Mouse (Mus musculus): ENCODE measurements around the gene Atp5l.
"Not testable (repeated sequence)": the region's sequence is repeated elsewhere in the genome, so short reads cannot be mapped to it uniquely, and the experiment has no call there.

The Atp5l gene

DNA sequence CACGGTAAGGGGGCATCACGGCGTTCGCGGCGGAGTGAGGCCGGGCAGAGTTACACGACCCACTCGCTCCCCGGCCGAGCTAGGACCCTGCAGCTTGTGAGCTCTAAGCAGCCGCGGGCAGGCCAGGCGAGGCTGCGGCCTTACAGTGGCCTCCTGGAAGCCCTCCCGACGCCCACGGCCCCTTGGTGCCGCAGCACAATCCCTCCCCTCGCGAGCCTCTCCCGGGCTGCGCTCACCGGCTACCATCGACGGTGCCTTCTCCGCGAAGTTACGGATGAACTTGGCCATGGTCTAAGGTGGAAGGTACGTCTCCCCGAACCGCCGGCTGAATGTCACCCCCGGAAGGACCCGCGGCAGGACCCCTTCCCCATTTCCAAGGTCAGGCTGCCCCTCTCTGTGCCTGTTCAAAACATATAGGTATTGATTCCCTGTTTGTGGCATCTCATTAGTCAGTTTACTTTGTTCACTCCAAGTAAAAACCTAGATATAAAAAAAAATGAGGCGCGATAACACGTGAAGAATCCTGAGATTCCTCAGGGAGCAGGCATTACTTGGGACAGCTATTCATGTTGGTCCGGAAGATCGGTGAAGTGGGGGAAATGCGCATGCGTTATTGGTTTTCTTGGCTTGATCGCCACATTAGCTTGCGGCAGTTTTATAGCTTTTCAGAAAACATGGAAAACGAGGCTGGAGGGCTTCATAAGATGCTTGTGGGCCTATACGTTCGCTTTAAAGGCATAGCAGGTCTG lies at the start of gene Atp5l:
TSS of gene Atp5l (minus strand) at position 369 of the 749 bp plus-strand sequence.
- peak; percentile 90 for DNase-seq (ENCODE audit: low spot score)

DNA sequence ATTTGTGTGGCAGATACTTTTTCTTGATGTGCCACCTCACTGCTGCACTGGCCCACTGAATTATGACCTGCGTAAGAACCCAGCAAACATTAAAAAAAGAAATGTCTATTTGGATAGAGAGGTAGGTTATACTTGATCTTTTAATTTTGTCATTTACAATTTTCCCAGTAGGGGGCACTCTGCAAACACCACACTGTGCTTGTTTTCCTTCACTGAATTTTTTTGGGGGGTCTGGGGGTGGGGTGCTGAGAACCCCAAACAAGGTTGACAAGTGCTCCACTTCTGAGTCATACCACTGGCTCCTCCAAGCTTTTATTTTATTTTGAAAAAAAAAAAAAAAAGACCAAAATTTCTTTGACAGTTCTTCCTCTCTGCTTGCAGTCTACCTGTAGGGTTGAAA lies 48.9 kb upstream of the Atp5l start:
- no peak for DNase-seq (ENCODE audit: low spot score)

DNA sequence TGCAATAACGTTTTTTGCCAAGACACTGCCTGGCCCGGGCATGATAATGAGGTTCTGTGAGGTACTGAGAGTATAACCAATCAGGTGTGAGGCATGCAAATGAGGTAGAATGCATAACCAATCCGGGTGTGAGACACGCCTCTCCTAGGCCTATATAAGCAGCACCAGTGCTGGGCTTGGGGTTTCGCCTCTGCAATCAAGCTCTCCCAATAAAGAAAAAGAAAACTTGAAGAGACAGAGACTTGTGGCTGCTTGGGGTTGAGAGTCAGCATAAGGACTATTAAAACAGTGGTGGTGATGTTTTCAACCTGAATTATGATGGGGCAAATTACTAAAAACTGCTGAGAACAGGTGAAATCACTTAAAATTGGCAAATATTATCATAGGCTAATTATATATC lies 47.2 kb upstream of the Atp5l start:
- DNase-seq (ENCODE audit: low spot score): not testable (repeated sequence)

DNA sequence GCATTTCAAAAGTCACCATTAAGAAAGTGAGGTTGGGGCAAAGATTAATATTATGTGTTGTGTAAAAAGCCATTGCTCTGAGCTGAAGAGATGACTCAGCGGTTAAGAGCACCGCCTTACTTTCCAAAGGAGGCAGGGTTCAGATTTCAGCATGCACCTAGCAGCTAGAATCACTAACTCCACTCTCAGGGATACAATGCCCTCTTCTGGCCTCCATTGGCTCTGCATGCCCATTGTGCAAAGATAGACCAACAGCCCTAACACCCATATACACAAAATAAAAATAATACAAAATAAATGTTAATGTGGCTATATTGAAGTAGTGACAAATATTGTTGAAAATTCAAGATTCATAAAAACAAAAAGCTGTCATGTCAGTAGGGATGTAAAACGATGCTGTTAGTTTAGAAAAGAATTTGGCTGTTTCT lies 46.3 kb upstream of the Atp5l start:
- peak; percentile 79 for DNase-seq (ENCODE audit: low spot score)

DNA sequence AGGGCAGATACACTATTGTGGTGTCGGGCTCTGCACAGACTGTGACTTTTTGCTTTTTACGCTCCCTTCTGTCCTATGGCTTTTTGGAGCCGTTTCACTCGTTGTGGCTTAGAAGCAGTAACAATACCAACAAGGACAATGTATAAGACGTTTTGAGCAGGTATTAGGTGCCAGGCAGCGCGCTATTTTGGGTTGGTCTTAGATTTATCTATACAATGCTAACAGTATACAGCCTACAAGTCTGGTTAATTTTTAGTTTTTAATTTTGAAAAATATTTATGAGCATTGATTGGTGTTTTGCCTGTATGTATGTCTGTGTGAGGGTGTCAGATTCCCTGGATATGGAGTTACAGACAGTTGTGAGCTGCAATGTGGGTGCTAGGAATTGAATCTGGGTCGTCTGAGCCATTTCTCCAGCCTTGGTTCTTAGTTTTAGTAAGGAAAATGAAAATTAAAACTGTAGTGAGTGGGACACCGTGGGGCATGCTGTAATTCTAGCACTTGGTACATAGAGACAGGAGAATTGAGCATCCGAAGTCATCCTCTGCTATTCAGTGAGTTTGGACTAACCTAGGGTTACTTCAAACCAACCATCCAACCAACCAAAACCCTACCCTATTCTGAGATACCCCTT lies 45.4 kb upstream of the Atp5l start:
- no peak for DNase-seq (ENCODE audit: low spot score)

DNA sequence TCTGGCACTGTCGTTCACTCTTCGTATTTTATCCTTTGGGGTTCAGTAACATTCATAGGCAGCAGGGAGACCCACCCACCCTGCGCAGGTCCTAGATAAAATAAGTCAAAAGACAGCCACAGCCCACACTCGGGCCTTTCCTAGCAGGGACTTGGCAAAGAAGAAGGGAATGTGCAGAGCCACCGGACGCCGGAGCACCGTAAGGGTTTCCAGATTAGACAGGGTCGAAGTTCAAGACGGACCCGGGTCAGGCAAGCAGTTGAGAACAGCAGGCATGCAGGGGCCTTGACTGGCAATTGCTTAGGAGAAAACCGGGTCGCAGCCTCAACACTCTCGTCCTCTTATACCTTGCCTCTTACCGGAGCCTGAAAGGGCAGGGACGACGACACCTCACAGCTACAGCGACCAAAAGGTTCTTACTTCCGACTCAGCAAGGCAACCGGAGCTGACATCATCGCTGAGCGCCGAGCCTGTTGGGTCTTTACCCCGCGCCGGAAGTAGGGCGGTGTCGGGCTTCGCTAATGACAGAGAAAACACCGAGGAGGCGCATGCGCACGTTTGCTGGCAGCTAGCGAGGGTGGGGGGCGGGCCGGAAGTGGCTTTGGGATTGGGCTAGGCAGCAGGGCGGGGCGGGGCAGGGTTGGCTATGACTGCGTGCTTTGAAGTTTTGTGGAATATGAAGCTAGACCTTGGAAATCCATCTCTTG lies 44.7 kb upstream of the Atp5l start, which contains the start of gene Ube4a:
TSS of gene Ube4a (minus strand) at position 475 of the 707 bp plus-strand sequence.
- peak; percentile 99 for DNase-seq (ENCODE audit: low spot score)

DNA sequence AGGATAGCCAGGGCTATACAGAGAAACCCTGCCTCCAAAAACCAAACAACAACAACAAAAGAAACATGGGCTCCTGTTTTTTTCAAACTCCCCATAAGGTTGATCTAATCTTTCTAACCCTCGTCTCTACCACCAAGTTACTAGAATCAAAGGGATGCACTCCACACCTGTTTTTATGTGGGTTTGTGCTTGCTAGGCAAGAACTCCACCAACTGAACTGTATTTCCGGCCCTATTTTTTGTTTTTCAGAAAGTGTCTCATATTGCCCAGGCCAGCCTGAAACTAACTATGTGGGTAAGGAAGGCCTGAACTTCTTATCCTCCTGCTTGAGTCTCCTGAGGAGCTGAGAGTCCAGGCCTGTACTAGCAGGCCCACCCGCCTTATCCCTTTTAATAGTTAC lies 33.9 kb upstream of the Atp5l start:
- DNase-seq (ENCODE audit: low spot score): no peak

DNA sequence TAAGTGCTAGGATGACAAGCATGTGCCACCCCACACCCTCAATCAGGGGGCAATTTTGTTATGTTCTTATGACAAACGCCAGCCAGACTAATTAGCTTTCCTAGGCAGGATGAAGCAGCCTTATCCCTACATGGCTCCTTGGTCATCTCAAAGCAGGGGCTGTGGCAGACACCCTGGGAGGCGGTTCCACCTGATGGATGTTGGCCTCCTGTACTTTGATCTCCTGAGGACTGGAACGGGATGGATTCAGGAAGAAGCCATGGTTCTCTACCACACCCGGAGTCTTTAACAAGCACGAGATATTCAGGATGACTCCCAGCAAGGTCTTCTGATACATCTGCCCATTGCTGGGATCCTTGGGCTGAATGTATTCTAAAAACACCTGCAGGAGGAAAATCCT lies 27.3 kb upstream of the Atp5l start:
- no peak for DNase-seq (ENCODE audit: low spot score)

DNA sequence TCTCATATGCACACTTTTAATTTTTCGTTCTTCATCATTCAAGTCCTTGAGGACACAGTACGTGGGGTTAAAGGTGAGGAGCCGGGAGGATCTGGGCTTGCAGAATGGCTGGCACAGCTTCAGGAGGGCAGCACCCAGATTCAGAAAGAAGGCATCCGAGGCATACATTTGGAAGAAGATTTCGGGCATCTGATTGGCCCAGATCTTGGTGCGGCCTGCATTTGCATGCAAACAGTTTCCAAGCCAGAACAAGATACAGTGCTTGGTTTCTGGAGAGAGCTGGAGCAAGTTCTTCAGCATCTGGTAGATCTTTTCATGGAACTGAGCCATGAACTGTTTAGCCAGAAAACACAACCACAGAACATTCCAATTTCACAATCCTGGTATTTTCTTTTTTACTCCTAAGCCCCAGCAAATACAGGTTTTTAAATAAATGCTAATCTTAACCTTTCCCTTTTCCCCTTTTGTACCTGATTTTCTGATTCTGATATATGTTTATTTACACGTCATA lies 25.7 kb upstream of the Atp5l start:
- no peak for DNase-seq (ENCODE audit: low spot score)

DNA sequence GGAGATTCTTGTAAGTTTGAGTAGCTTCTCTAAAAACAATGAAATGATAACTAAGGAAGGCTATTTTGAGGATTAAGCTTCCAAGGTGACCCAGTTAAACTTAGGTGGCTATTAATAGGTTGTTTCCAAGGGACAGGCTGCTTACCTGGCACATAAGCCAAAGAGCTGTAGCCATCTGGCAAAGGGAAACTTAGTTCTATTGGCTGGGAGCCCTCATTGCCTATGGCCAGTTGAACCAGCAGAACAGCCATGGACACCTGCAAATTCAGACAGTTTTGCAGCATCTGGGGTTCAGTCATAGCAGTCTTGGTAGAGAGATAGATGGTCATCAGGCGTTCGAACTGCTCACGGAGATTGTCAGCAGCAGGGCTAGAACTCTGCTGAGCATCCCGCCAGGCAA lies 21.9 kb upstream of the Atp5l start:
- DNase-seq (ENCODE audit: low spot score): no peak

DNA sequence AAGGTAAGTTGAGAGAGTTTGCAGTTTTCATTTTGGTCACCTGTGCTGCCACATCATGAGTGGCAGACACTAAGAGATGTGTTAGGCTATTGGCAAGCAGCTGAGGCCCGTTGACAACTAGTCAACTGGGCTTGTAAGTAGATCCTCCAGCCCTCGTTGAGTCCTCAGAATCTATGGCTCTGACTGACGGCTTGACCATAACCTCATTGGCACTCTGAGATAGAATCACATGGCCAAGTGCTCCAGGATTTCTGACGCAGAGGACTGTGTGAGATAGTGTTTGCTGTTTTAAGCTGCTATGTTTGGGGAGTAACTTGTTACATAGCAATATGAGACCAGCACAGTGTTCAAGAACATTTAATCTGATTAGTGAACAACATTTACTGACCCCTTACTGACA lies 21.2 kb upstream of the Atp5l start:
- no peak for DNase-seq (ENCODE audit: low spot score)

DNA sequence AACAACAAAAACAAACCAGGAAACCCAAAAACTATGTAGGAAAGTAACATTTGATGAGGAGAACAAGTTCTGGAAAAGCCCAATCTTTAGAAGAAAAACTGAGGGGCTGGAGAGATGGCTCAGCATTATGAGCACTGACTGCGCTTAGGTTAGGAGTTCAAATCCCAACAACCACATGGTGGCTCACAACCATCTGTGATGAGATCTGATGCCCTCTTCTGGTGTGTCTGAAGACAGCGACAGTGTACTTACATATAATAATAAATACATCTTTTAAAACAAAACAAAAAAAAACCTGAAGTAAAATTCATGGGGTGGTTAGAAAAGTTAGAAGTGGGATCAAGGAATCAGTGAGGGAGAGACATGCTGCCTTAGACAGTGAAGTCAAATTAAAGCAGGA lies 1.0 kb upstream of the Atp5l start:
- DNase-seq (ENCODE audit: low spot score): no peak

DNA sequence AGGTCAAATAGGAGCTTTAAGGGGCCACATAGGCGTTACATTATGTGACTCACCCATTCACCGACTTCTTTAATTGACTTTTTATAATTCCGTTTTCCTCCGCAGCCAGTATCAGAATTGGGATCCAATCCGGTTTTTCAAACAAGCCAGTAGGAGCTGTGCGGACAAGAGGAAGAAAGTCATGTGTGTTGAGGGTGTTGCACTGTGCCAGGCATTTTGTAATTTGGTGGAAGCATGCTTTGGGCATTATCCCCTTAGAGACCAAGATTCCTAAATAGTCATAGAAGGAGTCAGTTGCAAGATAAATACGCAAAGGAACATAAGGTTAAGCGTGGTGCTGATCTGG lies 554 bp upstream of the Atp5l start:
- no peak for DNase-seq (ENCODE audit: low spot score)

DNA sequence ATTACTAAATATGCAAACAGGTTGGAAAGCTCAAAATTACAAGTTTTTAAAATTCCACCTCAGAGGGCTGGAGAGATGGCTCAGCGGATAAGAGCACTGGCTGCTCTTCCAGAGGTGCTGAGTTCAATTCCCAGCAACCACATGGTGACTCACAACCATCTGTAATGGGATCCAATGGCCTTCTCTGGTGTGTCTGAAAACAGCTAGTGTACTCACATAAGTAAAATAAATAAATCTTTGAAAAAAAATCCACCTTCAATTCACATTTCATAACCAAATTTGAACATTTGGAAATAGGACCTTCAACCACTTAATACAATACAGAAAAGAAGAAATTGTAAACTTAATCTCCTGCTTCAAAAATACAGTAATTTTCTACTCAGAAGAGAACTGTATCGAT lies 936 bp downstream of the Atp5l start:
- DNase-seq (ENCODE audit: low spot score): no peak

DNA sequence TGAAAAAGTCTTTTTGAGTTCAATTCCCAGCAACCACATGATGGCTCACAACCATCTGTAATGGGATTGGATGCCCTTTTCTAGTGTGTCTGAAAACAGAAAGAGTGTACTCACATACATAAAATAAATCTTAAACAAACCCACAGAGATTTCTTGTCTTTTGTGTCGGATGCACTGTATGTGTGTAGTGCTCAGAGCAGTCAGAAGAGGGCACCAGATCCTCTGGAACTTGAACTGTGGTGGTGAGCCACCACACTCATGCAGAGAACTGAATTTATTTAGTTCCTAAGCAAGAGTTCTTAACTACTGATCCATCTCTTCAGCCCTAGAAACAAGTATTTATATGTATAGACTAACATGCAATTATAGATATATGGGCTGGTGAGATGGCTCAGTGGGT lies 4.3 kb downstream of the Atp5l start:
- peak; percentile 48 for DNase-seq (ENCODE audit: low spot score)

DNA sequence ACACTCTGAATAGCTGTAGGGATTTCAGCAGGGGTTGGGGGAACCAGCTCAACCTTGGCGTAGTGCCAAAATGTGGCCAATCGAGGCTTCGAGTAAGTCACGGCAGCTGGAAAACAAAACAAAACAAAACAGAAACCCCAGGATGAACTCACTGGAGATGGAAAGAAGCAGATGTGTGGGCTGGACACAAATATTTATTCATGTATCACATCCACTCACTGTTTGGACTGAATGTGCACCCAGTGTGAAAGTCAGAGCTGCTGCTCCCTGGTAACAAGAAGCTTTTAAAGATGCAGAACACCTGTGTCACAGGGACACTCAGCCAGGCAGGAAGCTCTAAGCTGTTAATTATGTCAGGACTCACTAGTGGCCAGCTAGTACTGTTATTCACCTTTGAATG lies 5.8 kb downstream of the Atp5l start:
- no peak for DNase-seq (ENCODE audit: low spot score)

DNA sequence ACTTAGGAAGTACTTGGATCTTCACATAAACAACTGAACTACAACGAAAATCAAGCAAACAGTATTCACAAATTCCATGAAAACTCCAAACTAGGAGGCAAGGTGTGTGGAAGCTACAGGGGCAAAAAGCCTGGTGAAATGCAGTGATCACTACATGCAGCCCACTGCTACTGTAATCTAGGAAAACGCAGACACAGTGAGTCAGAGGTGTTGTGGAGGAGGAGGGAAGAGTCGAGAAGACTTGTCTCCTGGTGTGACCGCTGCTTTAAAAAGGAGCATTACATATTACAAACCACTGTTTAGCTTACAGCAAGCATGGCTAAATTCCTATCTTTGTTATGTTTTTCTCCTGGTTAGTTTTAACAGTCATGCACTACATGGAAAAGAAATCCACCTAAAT lies 9.2 kb downstream of the Atp5l start:
- DNase-seq (ENCODE audit: low spot score): no peak

DNA sequence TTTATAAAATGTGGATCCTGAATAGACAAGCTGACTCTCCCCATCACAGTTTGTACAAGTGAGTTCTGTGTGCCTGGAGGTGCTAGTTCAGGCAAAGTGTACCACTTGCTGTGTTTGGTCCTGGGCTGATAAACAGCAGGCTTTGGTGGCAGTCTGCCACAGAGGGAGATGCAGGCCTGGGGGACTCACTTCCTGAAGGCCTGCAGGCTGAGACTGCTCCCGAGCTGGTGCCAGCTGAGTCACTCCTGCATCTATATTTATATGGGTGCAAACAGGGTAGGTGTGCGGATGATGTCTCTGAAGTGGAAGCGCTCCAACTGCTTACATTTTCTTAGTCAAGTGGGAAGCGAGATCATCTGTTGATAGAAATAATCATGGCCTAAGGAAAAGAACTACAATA lies 14.9 kb downstream of the Atp5l start:
- peak; percentile 64 for DNase-seq (ENCODE audit: low spot score)

DNA sequence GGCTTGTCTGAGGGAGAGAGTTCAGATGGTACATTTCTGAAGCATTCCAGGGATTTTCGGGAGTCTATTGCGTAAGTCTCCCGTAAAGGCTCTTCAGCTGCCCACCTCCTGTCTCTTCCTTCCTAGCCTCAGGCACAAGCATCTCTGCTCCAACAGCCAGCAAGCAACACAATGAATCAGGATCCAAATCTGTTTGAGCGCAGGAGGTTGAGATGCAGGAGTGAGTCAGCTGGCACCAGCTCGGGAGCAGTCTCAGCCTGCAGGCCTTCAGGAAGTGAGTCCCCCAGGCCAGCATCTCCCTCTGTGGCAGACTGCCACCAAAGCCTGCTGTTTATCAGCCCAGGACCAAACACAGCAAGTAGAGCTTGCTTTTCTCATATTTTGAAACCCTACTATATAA lies 15.6 kb downstream of the Atp5l start:
- peak; percentile 78 for DNase-seq (ENCODE audit: low spot score)

DNA sequence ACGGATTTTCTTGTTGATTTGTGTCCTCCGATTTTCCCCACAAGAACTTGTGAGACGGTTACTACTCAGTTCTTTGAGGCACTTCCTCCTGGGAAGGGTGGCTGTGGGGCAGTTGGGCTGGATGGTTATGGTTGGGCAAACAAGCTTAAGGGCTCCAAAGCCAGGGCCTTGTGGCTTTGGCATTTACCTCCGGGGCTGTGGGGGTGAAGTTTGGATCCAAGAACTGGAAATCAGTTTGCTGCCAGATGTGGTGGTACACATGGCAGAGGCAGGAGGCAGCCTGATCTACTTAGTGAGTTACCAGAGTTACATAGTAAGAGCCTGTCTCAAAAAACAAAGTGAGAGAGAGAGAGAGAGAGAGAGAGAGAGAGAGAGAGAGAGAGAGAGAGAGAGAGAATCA lies 16.7 kb downstream of the Atp5l start:
- DNase-seq (ENCODE audit: low spot score): no peak

DNA sequence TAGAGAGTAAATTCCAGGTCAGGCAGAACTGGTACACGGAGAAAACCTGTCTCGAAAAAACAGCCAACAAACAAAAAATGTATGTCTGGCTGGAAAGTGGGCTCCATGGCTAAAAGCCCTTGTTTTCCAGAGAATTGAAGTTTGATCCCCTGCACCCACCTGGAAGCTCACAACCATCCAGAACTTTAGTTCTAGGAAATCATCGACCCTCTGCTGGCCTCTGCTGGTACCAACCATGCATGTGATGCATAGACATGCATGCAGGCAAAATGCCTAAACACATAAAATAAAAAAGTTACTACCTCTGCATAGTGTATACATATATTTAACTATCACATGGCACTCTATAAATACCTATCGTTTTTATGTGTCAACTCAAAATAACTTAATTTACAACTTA lies 20.1 kb downstream of the Atp5l start:
- no peak for DNase-seq (ENCODE audit: low spot score)

DNA sequence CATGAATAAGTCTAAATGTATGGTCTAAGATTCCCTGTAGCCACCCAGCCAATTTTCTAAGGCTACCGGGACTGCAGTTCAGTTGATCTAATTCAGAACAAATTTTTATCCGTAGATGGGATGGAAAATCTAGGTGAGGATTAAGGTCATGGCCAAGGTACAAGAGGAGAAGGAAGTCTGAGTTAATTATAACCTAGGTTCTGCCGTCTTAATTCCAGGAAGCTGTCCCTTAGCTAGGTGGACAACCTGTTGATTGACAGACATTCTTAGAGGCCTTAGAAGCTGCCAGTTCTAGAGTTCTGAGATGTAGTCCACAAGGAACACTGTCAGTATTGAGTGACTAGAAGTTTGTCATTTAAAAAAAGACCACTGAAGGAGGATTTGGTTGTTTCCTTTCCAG lies 20.8 kb downstream of the Atp5l start:
- no peak for DNase-seq (ENCODE audit: low spot score)

DNA sequence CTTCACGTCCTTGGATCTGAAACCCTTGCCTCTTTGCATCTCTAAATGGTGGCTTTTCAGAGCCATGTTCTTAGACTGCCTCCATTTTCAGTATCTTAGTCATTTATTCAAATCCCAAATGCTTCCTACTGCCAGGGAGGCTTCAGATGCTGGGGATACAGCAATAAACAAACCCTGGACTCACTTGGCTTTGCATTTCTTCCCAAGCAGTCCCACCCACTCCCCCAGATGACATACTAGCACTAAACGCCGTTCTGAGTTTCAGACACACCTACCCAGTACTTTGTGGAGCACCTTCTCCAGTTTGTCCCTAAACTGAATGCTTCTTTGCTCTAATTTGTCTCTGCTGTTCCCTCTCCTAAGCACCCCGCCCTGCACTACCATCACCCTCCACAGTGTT lies 23.5 kb downstream of the Atp5l start:
- DNase-seq (ENCODE audit: low spot score): no peak

All from layer of hippocampus, adult 11-12 months (tissue).